Mouse (Mus musculus): Measurements from ENCODE around the gene Fstl3. TPM values are rescaled to one million over a fixed set of nuclear protein-coding genes. Genes with fewer than 3 reads are reported as not detected.

Fstl3 gene
- polyA plus RNA-seq, 1 experiment from 2014 or later, result 18.1 TPM

- H3K36me3 ChIP-seq (ENCODE audit: control insufficient read depth, insufficient read depth, low read length), result 0 out of 2 replicates have a peak, but pooled peaks cover 3% of the 10 kb centered on the region
- H3K4me1 ChIP-seq (ENCODE audit: control insufficient read depth, insufficient read depth, low read length), result peaks cover 32% of the 10 kb centered on the region
- 74% methylated on average over 12 of the region's 12 CpGs for WGBS
- peak overlapping the region; percentile 95 for H3K27ac ChIP-seq (ENCODE audit: low read length)
- H3K9me3 ChIP-seq (replicated peaks; ENCODE audit: control insufficient read depth, low read length), result no peaks in the 10 kb centered on the region
- ATAC-seq (ENCODE audit: insufficient read depth, low FRiP score), result no peak
- peak overlapping the region; percentile 15 for H3K4me3 ChIP-seq (replicated peaks; ENCODE audit: low read length)
- peak overlapping the region; percentile 50 for H3K4me2 ChIP-seq (ENCODE audit: low read depth, low read length)
- H3K9ac ChIP-seq (ENCODE audit: low read length), result peak overlapping the region; percentile 57
- H3K27me3 ChIP-seq (ENCODE audit: control insufficient read depth, insufficient read depth, low read length), result no peaks in the 10 kb centered on the region
Measured at GRCm38 (mm10) chr10:79821731-79822130, 44.7 kb downstream of the Fstl3 start.

GRCm38 (mm10) chr10:79822372-79822771, 45.3 kb downstream of the Fstl3 start:
- Histone ChIP-seq H3K9me3 (replicated peaks; ENCODE audit: control insufficient read depth, low read length) (no peaks in the 10 kb centered on the region), H3K4me3 (replicated peaks; ENCODE audit: low read length) (peak overlapping the region; percentile 40), H3K27me3 (ENCODE audit: control insufficient read depth, insufficient read depth, low read length) (no peaks in the 10 kb centered on the region), H3K4me1 (ENCODE audit: control insufficient read depth, insufficient read depth, low read length) (peaks cover 32% of the 10 kb centered on the region), H3K27ac (ENCODE audit: low read length) (peak overlapping the region; percentile 95), H3K36me3 (ENCODE audit: control insufficient read depth, insufficient read depth, low read length) (no peaks in the 10 kb centered on the region), H3K4me2 (ENCODE audit: low read depth, low read length) (peak overlapping the region; percentile 50), H3K9ac (ENCODE audit: low read length) (peak overlapping the region; percentile 57)
- peak; percentile 88 for ATAC-seq (ENCODE audit: insufficient read depth, low FRiP score)
- 24% methylated on average over 17 of the region's 17 CpGs for WGBS

- peak overlapping the region; percentile 57 for H3K9ac ChIP-seq (ENCODE audit: low read length)
- peak overlapping the region; percentile 40 for H3K4me3 ChIP-seq (replicated peaks; ENCODE audit: low read length)
- H3K4me1 ChIP-seq (ENCODE audit: control insufficient read depth, insufficient read depth, low read length), result peaks cover 32% of the 10 kb centered on the region
- no peaks in the 10 kb centered on the region for H3K36me3 ChIP-seq (ENCODE audit: control insufficient read depth, insufficient read depth, low read length)
- no peaks in the 10 kb centered on the region for H3K9me3 ChIP-seq (replicated peaks; ENCODE audit: control insufficient read depth, low read length)
- no peaks in the 10 kb centered on the region for H3K27me3 ChIP-seq (ENCODE audit: control insufficient read depth, insufficient read depth, low read length)
- H3K27ac ChIP-seq (ENCODE audit: low read length), result peak overlapping the region; percentile 95
- peak overlapping the region; percentile 50 for H3K4me2 ChIP-seq (ENCODE audit: low read depth, low read length)
- 48% methylated on average over 6 of the region's 6 CpGs for WGBS
- ATAC-seq (ENCODE audit: insufficient read depth, low FRiP score), result peak; percentile 20
Measured at GRCm38 (mm10) chr10:79823011-79823410, 45.9 kb downstream of the Fstl3 start.

- no peaks in the 10 kb centered on the region for H3K27me3 ChIP-seq (ENCODE audit: control insufficient read depth, insufficient read depth, low read length)
- no peaks in the 10 kb centered on the region for H3K9me3 ChIP-seq (replicated peaks; ENCODE audit: control insufficient read depth, low read length)
- H3K27ac ChIP-seq (ENCODE audit: low read length), result peak overlapping the region; percentile 95
- peak overlapping the region; percentile 40 for H3K4me3 ChIP-seq (replicated peaks; ENCODE audit: low read length)
- H3K4me2 ChIP-seq (ENCODE audit: low read depth, low read length), result peak overlapping the region; percentile 50
- no peaks in the 10 kb centered on the region for H3K36me3 ChIP-seq (ENCODE audit: control insufficient read depth, insufficient read depth, low read length)
- H3K9ac ChIP-seq (ENCODE audit: low read length), result peak overlapping the region; percentile 63
- peaks cover 28% of the 10 kb centered on the region for H3K4me1 ChIP-seq (ENCODE audit: control insufficient read depth, insufficient read depth, low read length)
- ATAC-seq (ENCODE audit: insufficient read depth, low FRiP score), result peak; percentile 37
- WGBS, result 45% methylated on average over 6 of the region's 6 CpGs
Measured at GRCm38 (mm10) chr10:79824413-79824812, 47.3 kb downstream of the Fstl3 start.

- no peaks in the 10 kb centered on the region for H3K4me1 ChIP-seq (ENCODE audit: control insufficient read depth, insufficient read depth, low read length)
- H3K9ac ChIP-seq (ENCODE audit: low read length), result no peak overlapping the region
- H3K4me3 ChIP-seq (replicated peaks; ENCODE audit: low read length), result no peak overlapping the region
- no peaks in the 10 kb centered on the region for H3K27me3 ChIP-seq (ENCODE audit: control insufficient read depth, insufficient read depth, low read length)
- H3K36me3 ChIP-seq (ENCODE audit: control insufficient read depth, insufficient read depth, low read length), result no peaks in the 10 kb centered on the region
- no peak for ATAC-seq (ENCODE audit: insufficient read depth, low FRiP score)
- H3K27ac ChIP-seq (ENCODE audit: low read length), result no peak overlapping the region
- no peaks in the 10 kb centered on the region for H3K9me3 ChIP-seq (replicated peaks; ENCODE audit: control insufficient read depth, low read length)
- 86% methylated on average over 3 of the region's 3 CpGs for WGBS
- no peak overlapping the region for H3K4me2 ChIP-seq (ENCODE audit: low read depth, low read length)
Measured at GRCm38 (mm10) chr10:79831583-79831982, 54.5 kb downstream of the Fstl3 start.

Other genes with a start within 250 kb of the Fstl3 start
- 69.9 and 88.4 TPM in 2 replicates for gene Plpp2, start 243.5 kb upstream of the Fstl3 start, polyA plus RNA-seq (2015; fragmentation: Nextera tagmentation; extraction: Ambion mirVana)
- 40.7 and 46.8 TPM in 2 replicates for gene Mier2, start 222.1 kb upstream of the Fstl3 start, polyA plus RNA-seq (2015; fragmentation: Nextera tagmentation; extraction: Ambion mirVana)
- gene Theg, start 189.9 kb upstream of the Fstl3 start, polyA plus RNA-seq (2015; fragmentation: Nextera tagmentation; extraction: Ambion mirVana), result not detected in 2 replicates
- gene C2cd4c, start 163.2 kb upstream of the Fstl3 start, polyA plus RNA-seq (2015; fragmentation: Nextera tagmentation; extraction: Ambion mirVana), result 0.03 TPM in 1 of 2 replicates, not detected in the other
- gene Shc2, start 139.4 kb upstream of the Fstl3 start, polyA plus RNA-seq (2015; fragmentation: Nextera tagmentation; extraction: Ambion mirVana), result 3.0 and 3.2 TPM in 2 replicates
- gene Odf3l2, start 131.5 kb upstream of the Fstl3 start, polyA plus RNA-seq (2015; fragmentation: Nextera tagmentation; extraction: Ambion mirVana), result not detected in 2 replicates
- 33.7 and 41.9 TPM in 2 replicates for gene Madcam1, start 112.7 kb upstream of the Fstl3 start, polyA plus RNA-seq (2015; fragmentation: Nextera tagmentation; extraction: Ambion mirVana)
- gene Tpgs1, start 107.9 kb upstream of the Fstl3 start, polyA plus RNA-seq (2015; fragmentation: Nextera tagmentation; extraction: Ambion mirVana), result 47.4 and 53.2 TPM in 2 replicates
- gene Cdc34, start 95.1 kb upstream of the Fstl3 start, polyA plus RNA-seq (2015; fragmentation: Nextera tagmentation; extraction: Ambion mirVana), result 84.6 and 86.3 TPM in 2 replicates
- 0.31 and 0.44 TPM in 2 replicates for gene Gzmm, start 88.3 kb upstream of the Fstl3 start, polyA plus RNA-seq (2015; fragmentation: Nextera tagmentation; extraction: Ambion mirVana)
- 983 and 1,041 TPM in 2 replicates for gene Bsg, start 72.8 kb upstream of the Fstl3 start, polyA plus RNA-seq (2015; fragmentation: Nextera tagmentation; extraction: Ambion mirVana)
- not detected in 2 replicates for gene Hcn2, start 60.6 kb upstream of the Fstl3 start, polyA plus RNA-seq (2015; fragmentation: Nextera tagmentation; extraction: Ambion mirVana)
- gene Polrmt, start 30.7 kb upstream of the Fstl3 start, polyA plus RNA-seq (2015; fragmentation: Nextera tagmentation; extraction: Ambion mirVana), result 33.3 and 40.9 TPM in 2 replicates
- 0.37 and 0.50 TPM in 2 replicates for gene Fgf22, start 22.2 kb upstream of the Fstl3 start, polyA plus RNA-seq (2015; fragmentation: Nextera tagmentation; extraction: Ambion mirVana)
- gene Rnf126, start 10.3 kb upstream of the Fstl3 start, polyA plus RNA-seq (2015; fragmentation: Nextera tagmentation; extraction: Ambion mirVana), result 29.9 and 34.8 TPM in 2 replicates
- 0.55 and 0.72 TPM in 2 replicates for gene Prss57, start 13.7 kb downstream of the Fstl3 start, polyA plus RNA-seq (2015; fragmentation: Nextera tagmentation; extraction: Ambion mirVana)
- 56.8 and 58.0 TPM in 2 replicates for gene Palm, start 16.3 kb downstream of the Fstl3 start, polyA plus RNA-seq (2015; fragmentation: Nextera tagmentation; extraction: Ambion mirVana)
- gene Misp, start 43.7 kb downstream of the Fstl3 start, polyA plus RNA-seq (2015; fragmentation: Nextera tagmentation; extraction: Ambion mirVana), result 50.6 and 62.3 TPM in 2 replicates
- 268 and 308 TPM in 2 replicates for gene Ptbp1, start 77.2 kb downstream of the Fstl3 start, polyA plus RNA-seq (2015; fragmentation: Nextera tagmentation; extraction: Ambion mirVana)
- gene Prtn3, start 97.2 kb downstream of the Fstl3 start, polyA plus RNA-seq (2015; fragmentation: Nextera tagmentation; extraction: Ambion mirVana), result 4.1 and 7.2 TPM in 2 replicates
- 28.7 and 29.1 TPM in 2 replicates for gene Plppr3, start 97.4 kb downstream of the Fstl3 start, polyA plus RNA-seq (2015; fragmentation: Nextera tagmentation; extraction: Ambion mirVana)
- gene Elane, start 109.0 kb downstream of the Fstl3 start, polyA plus RNA-seq (2015; fragmentation: Nextera tagmentation; extraction: Ambion mirVana), result 6.3 and 9.8 TPM in 2 replicates
- not detected in 2 replicates for gene Cfd, start 113.6 kb downstream of the Fstl3 start, polyA plus RNA-seq (2015; fragmentation: Nextera tagmentation; extraction: Ambion mirVana)
- 39.6 and 42.3 TPM in 2 replicates for gene Med16, start 131.7 kb downstream of the Fstl3 start, polyA plus RNA-seq (2015; fragmentation: Nextera tagmentation; extraction: Ambion mirVana)
- 4.1 TPM in 1 of 2 replicates, not detected in the other for gene Gm26602, start 133.6 kb downstream of the Fstl3 start, polyA plus RNA-seq (2015; fragmentation: Nextera tagmentation; extraction: Ambion mirVana)
- 0.89 and 0.97 TPM in 2 replicates for gene Kiss1r, start 139.7 kb downstream of the Fstl3 start, polyA plus RNA-seq (2015; fragmentation: Nextera tagmentation; extraction: Ambion mirVana)
- 160 and 176 TPM in 2 replicates for gene R3hdm4, start 143.9 kb downstream of the Fstl3 start, polyA plus RNA-seq (2015; fragmentation: Nextera tagmentation; extraction: Ambion mirVana)
- 4.9 and 5.2 TPM in 2 replicates for gene Arid3a, start 149.8 kb downstream of the Fstl3 start, polyA plus RNA-seq (2015; fragmentation: Nextera tagmentation; extraction: Ambion mirVana)
- gene Wdr18, start 182.9 kb downstream of the Fstl3 start, polyA plus RNA-seq (2015; fragmentation: Nextera tagmentation; extraction: Ambion mirVana), result 76.7 and 86.9 TPM in 2 replicates
- 0.21 and 0.45 TPM in 2 replicates for gene Grin3b, start 193.4 kb downstream of the Fstl3 start, polyA plus RNA-seq (2015; fragmentation: Nextera tagmentation; extraction: Ambion mirVana)
- 5.6 TPM in 2 replicates for gene Tmem259, start 207.1 kb downstream of the Fstl3 start, polyA plus RNA-seq (2015; fragmentation: Nextera tagmentation; extraction: Ambion mirVana)
- gene Cnn2, start 211.3 kb downstream of the Fstl3 start, polyA plus RNA-seq (2015; fragmentation: Nextera tagmentation; extraction: Ambion mirVana), result 333 and 334 TPM in 2 replicates
- 6.3 and 7.4 TPM in 2 replicates for gene Abca7, start 219.2 kb downstream of the Fstl3 start, polyA plus RNA-seq (2015; fragmentation: Nextera tagmentation; extraction: Ambion mirVana)
- 7.8 and 9.7 TPM in 2 replicates for gene Arhgap45, start 239.4 kb downstream of the Fstl3 start, polyA plus RNA-seq (2015; fragmentation: Nextera tagmentation; extraction: Ambion mirVana)

Data from stomach, embryonic 16.5 days (tissue).